Mouse (Mus musculus): ENCODE results near the gene Hprt.

GRCm38 (mm10) chrX:53053885-53054284, 65.9 kb downstream of the Hprt start:
- TF ChIP-seq CTCF (IDR thresholded peaks at IDR 0.05; ENCODE audit: control insufficient read depth, insufficient read depth, low read length) (no peak), POLR2A (IDR thresholded peaks at IDR 0.05; ENCODE audit: borderline replicate concordance, control insufficient read depth, low read depth, low read length) (no peak)
